Mouse (Mus musculus) liver, adult 2 months (tissue): ENCODE results near the gene Kptn. TPM values are rescaled to one million over a fixed set of nuclear protein-coding genes. Genes with fewer than 3 reads are reported as not detected.

ENCODE experiments used
- DNase-seq: peaks from one replicate; pipeline ENCODE4 v3.0.0-alpha.2; 2011; ENCODE audit warnings: low read depth, low spot score; ENCODE audit errors: extremely low read depth
- H3K27ac ChIP-seq: fragments of 200-500 bp; replicated peaks from 2 replicates; pipeline ENCODE4 v1.5.1; 2012; ENCODE audit warnings: low read depth, mild to moderate bottlenecking, control low read depth, inconsistent platforms, low read length; ENCODE audit not compliant: insufficient read depth
- H3K27me3 ChIP-seq: fragments of 200-500 bp; 2 replicates; pipeline ENCODE4 v1.6.1; 2012; ENCODE audit warnings: mild to moderate bottlenecking, moderate library complexity, low read length, inconsistent platforms; ENCODE audit not compliant: control insufficient read depth, insufficient read depth
- H3K36me3 ChIP-seq: fragments of 200-500 bp; 2 replicates; pipeline ENCODE4 v1.6.1; 2012; ENCODE audit warnings: low read length, inconsistent platforms; ENCODE audit not compliant: control insufficient read depth, insufficient read depth
- H3K4me1 ChIP-seq: fragments of 200-500 bp; 2 replicates; pipeline ENCODE4 v1.6.1; 2011; ENCODE audit warnings: low read length; ENCODE audit not compliant: control insufficient read depth, insufficient read depth
- H3K4me3 ChIP-seq: fragments of 200-500 bp; 2 replicates; pipeline ENCODE4 v1.5.1; 2011; ENCODE audit warnings: low read depth, mild to moderate bottlenecking, control low read depth, low read length, moderate library complexity; ENCODE audit not compliant: insufficient read depth
- H3K79me2 ChIP-seq: fragments of 200-500 bp; 2 replicates; pipeline ENCODE4 v1.6.1; 2012; ENCODE audit warnings: inconsistent platforms, mild to moderate bottlenecking, low read length, moderate library complexity; ENCODE audit not compliant: control insufficient read depth, insufficient read depth
- H3K9ac ChIP-seq: fragments of 200-500 bp; 2 replicates; pipeline ENCODE4 v1.6.1; 2012; ENCODE audit warnings: low read depth, mild to moderate bottlenecking, control low read depth, inconsistent platforms, low read length
- CTCF ChIP-seq: fragments of 200-500 bp; IDR thresholded peaks from 2 replicates; pipeline ENCODE4 v1.5.1; 2011; ENCODE audit warnings: low read depth, low read length, control low read depth
- POLR2A ChIP-seq: fragments of 200-500 bp; IDR thresholded peaks from 2 replicates; pipeline ENCODE4 v1.6.1; 2011; ENCODE audit warnings: low read length, control low read depth; ENCODE audit not compliant: insufficient read depth; ENCODE audit errors: extremely low read depth
- WGBS: fragments of 180-500 bp; shearing (Covaris S2); methylation state at CpG from one replicate; pipeline ENCODE4 v1.1.7; 2018; 5-methylcytosine and 5-hydroxymethylcytosine counted together
- polyA plus RNA-seq: library from polyadenylated mRNA; depleted of rRNA; stranded (reverse); fragments of >200 nt; gene quantifications from 2 replicates; pipeline ENCODE4 v1.2.3, GENCODE M21; 2012
- total RNA-seq: library from RNA; depleted of rRNA; stranded (reverse); fragments of >200 nt; gene quantifications from 2 replicates; pipeline ENCODE4 v1.2.3, GENCODE M21; 2014

Gene Kptn
- total and polyA plus RNA-seq, 2 experiments, result 18.0 to 25.7 TPM

GRCm38 (mm10) chr7:16158735-16159134 lies 39.0 kb downstream of the Kptn start:
- Histone ChIP-seq H3K27me3 (peaks cover 5% of the 10 kb centered on the region), H3K9ac (no peak overlapping the region), H3K36me3 (no peaks in the 10 kb centered on the region), H3K4me1 (no peaks in the 10 kb centered on the region), H3K4me3 (no peak overlapping the region), H3K27ac (no peak overlapping the region), H3K79me2 (no peaks in the 10 kb centered on the region)
- 6% methylated on average over 39 of the region's 39 CpGs for WGBS
- TF ChIP-seq CTCF (no peak), POLR2A (no peak)
- DNase-seq, result no peak

- H3K4me3 ChIP-seq, result no peak overlapping the region
- H3K79me2 ChIP-seq, result no peaks in the 10 kb centered on the region
- no peaks in the 10 kb centered on the region for H3K4me1 ChIP-seq
- no peak for TF ChIP-seq CTCF
- TF ChIP-seq POLR2A, result no peak
- WGBS, result 67% methylated on average over 3 of the region's 3 CpGs
- H3K27me3 ChIP-seq, result peaks cover 5% of the 10 kb centered on the region
- H3K36me3 ChIP-seq, result no peaks in the 10 kb centered on the region
- H3K9ac ChIP-seq, result no peak overlapping the region
- no peak overlapping the region for H3K27ac ChIP-seq
- no peak for DNase-seq
These were observed 41.0 kb downstream of the Kptn start for GRCm38 (mm10) chr7:16160702-16161101.

GRCm38 (mm10) chr7:16161302-16161701 lies 41.6 kb downstream of the Kptn start:
- Histone ChIP-seq H3K4me3 (no peak overlapping the region), H3K79me2 (no peaks in the 10 kb centered on the region), H3K36me3 (no peaks in the 10 kb centered on the region), H3K9ac (no peak overlapping the region), H3K27ac (no peak overlapping the region), H3K27me3 (peaks cover 5% of the 10 kb centered on the region), H3K4me1 (no peaks in the 10 kb centered on the region)
- no peak for DNase-seq
- 89% methylated on average over 9 of the region's 9 CpGs for WGBS
- TF ChIP-seq CTCF (no peak), POLR2A (no peak)

- Histone ChIP-seq H3K27me3 (peaks cover 5% of the 10 kb centered on the region), H3K4me1 (no peaks in the 10 kb centered on the region), H3K36me3 (no peaks in the 10 kb centered on the region), H3K4me3 (no peak overlapping the region), H3K27ac (no peak overlapping the region), H3K9ac (no peak overlapping the region), H3K79me2 (no peaks in the 10 kb centered on the region)
- TF ChIP-seq CTCF (no peak), POLR2A (no peak)
- no peak for DNase-seq
- WGBS, result 79% methylated on average over 7 of the region's 7 CpGs
These were observed 42.3 kb downstream of the Kptn start for GRCm38 (mm10) chr7:16162036-16162435.

GRCm38 (mm10) chr7:16172141-16172581 lies 52.5 kb downstream of the Kptn start:
- peaks cover 10% of the 10 kb centered on the region for H3K27me3 ChIP-seq
- H3K79me2 ChIP-seq, result no peaks in the 10 kb centered on the region
- 41% methylated on average over 1 of the region's 1 CpGs for WGBS
- no peak for TF ChIP-seq POLR2A
- TF ChIP-seq CTCF, result no peak
- no peak overlapping the region for H3K4me3 ChIP-seq
- H3K9ac ChIP-seq, result no peak overlapping the region
- no peak for DNase-seq
- H3K27ac ChIP-seq, result no peak overlapping the region
- no peaks in the 10 kb centered on the region for H3K4me1 ChIP-seq
- H3K36me3 ChIP-seq, result no peaks in the 10 kb centered on the region

GRCm38 (mm10) chr7:16172586-16173140 lies 53.0 kb downstream of the Kptn start:
- Histone ChIP-seq H3K36me3 (no peaks in the 10 kb centered on the region), H3K27me3 (peaks cover 10% of the 10 kb centered on the region), H3K9ac (no peak overlapping the region), H3K27ac (no peak overlapping the region), H3K4me1 (no peaks in the 10 kb centered on the region), H3K4me3 (no peak overlapping the region), H3K79me2 (no peaks in the 10 kb centered on the region)
- TF ChIP-seq CTCF, result no peak
- TF ChIP-seq POLR2A, result no peak
- DNase-seq, result no peak
- 67% methylated on average over 1 of the region's 1 CpGs for WGBS
